Mouse (Mus musculus) brown adipose tissue, adult 24 weeks (tissue): ENCODE results near the gene Gm17555. TPM values are rescaled to one million over a fixed set of nuclear protein-coding genes. Genes with fewer than 3 reads are reported as not detected.

Experiments
- H3K27ac ChIP-seq: fragments of 200-500 bp; replicated peaks from 2 replicates; pipeline ENCODE4 v1.5.1; 2012; ENCODE audit warnings: low read depth, mild to moderate bottlenecking, low read length
- H3K4me1 ChIP-seq: fragments of 200-500 bp; 2 replicates; pipeline ENCODE4 v1.6.1; 2012; ENCODE audit warnings: low read length, mixed read lengths; ENCODE audit not compliant: control insufficient read depth, insufficient read depth, insufficient read length
- H3K4me3 ChIP-seq: fragments of 200-500 bp; 2 replicates; pipeline ENCODE4 v1.5.1; 2012; ENCODE audit warnings: low read depth, mild to moderate bottlenecking, low read length, moderate library complexity; ENCODE audit not compliant: insufficient read depth
- polyA plus RNA-seq: library from polyadenylated mRNA; stranded (reverse); fragments of >200 nt; gene quantifications from 2 replicates; pipeline ENCODE4 v1.2.4, GENCODE M21; 2012; ENCODE audit not compliant: missing spikeins, insufficient read depth, insufficient read length

Gene Gm17555
- polyA plus RNA-seq, 1 experiment, result not detected

GRCm38 (mm10) chr2:126252211-126252610 is 37.3 kb downstream of the Gm17555 start:
- H3K27ac ChIP-seq, result no peak overlapping the region
- H3K4me3 ChIP-seq, result no peak overlapping the region
- H3K4me1 ChIP-seq, result no peaks in the 10 kb centered on the region

Other genes with a start within 250 kb of the Gm17555 start
- 1.4 TPM in 1 of 2 replicates, not detected in the other for gene Fgf7, start 180.4 kb upstream of the Gm17555 start, polyA plus RNA-seq
- not detected in 2 replicates for gene Fam227b, start 63.1 kb upstream of the Gm17555 start, polyA plus RNA-seq
- 7.0 and 9.9 TPM in 2 replicates for gene Dtwd1, start 63.0 kb upstream of the Gm17555 start, polyA plus RNA-seq